Mouse (Mus musculus) thymus, adult 2 months (tissue): ENCODE data around the gene Knstrn.

ENCODE experiments used
- CTCF ChIP-seq: fragments of 200-500 bp; IDR thresholded peaks from 2 replicates; pipeline ENCODE4 v1.5.1; 2012; ENCODE audit warnings: mild to moderate bottlenecking, control low read depth, low read length, moderate library complexity, borderline replicate concordance; ENCODE audit not compliant: control insufficient read depth, poor library complexity, insufficient read depth; ENCODE audit errors: extremely low read depth
- POLR2A ChIP-seq: fragments of 200-500 bp; IDR thresholded peaks from 2 replicates; pipeline ENCODE4 v1.6.1; 2012; ENCODE audit warnings: mild to moderate bottlenecking, low read length, control low read depth, moderate library complexity; ENCODE audit not compliant: control insufficient read depth, poor library complexity, insufficient read depth; ENCODE audit errors: extremely low read depth

GRCm38 (mm10) chr2:118805756-118806155 is 8.0 kb upstream of the Knstrn start:
- no peak for TF ChIP-seq POLR2A
- TF ChIP-seq CTCF = no peak
